Mouse (Mus musculus) c-Kit-positive CD71-positive TER-119-positive erythroid progenitor cells, embryonic 14.5 days (primary cell): ENCODE measurements around the gene Foxn2.
"Not testable (repeated sequence)": the region's sequence is repeated elsewhere in the genome, so short reads cannot be mapped to it uniquely, and the experiment has no call there.

ENCODE experiments used
- DNase-seq: peaks from one replicate; pipeline ENCODE4 v3.0.0-alpha.2; 2013; ENCODE audit warnings: low spot score

The Foxn2 gene

DNA sequence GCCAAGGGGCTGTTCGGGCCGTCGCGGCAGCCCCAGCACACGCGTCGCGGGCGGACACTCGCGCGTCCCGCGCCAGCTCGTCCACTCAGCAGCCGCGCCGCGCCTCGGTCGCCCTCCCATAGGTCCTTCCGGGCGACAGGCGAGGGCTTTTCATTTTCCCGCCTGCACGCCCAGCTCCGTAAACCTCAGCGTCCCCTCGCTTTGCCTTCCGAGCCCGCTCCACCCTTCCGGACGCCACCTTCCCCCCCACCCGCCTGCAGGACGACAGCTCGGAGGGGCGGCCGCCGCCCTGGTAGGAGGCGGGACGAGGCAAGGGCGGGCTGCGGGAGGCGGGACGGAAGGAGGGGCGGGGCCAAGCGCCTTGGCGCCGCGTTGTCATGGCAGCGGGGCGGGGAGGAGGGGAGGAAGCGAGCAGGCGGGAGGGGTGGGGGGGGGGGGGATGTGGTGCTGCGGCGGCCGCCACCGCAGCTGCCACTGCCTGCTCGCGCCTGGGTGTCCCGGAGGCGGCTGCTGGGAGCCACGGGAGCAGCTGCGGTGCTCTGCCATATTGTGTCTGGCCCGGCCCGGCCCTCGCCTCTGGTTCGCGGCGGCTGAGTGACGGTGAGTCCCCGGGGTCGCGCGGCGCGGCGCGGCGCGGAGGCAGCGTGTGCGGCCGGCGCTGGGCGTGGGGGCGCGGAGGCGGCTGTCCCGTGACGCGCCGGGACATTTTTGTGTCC is at the start of gene Foxn2:
Foxn2 (plus strand) TSS at position 427 of the 716 bp plus-strand sequence.
- DNase-seq, result peak; percentile 94

DNA sequence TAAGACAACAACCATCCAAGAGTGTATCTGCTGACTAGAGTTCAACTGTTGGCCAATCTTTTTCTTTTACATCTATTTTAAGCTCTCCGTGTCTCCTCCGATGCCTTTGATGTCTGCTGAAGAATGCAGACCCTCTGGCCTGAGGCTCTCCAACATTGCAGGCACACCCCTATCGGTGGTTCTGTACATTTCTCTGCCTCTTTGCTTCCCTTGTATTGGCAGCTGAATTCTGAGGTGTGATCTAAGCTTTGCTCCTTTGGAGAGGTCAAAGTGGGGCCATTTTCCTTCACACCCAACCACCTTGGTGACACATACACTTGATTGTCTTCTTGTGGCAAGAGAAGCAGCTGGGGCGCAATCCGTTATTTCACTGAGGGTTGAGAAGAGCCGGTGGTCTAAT is 43.0 kb upstream of the Foxn2 start:
- no peak for DNase-seq

- no peak for DNase-seq
Measured at GRCm38 (mm10) chr17:88398090-88398489, 42.4 kb upstream of the Foxn2 start.

- no peak for DNase-seq
Measured at GRCm38 (mm10) chr17:88398854-88399253, 41.7 kb upstream of the Foxn2 start.

GRCm38 (mm10) chr17:88400122-88400521 is 40.4 kb upstream of the Foxn2 start:
- DNase-seq, result no peak

- DNase-seq, result no peak
Measured at GRCm38 (mm10) chr17:88400702-88401475, 39.6 kb upstream of the Foxn2 start.

GRCm38 (mm10) chr17:88403269-88403668 is 37.2 kb upstream of the Foxn2 start:
- DNase-seq, result no peak

GRCm38 (mm10) chr17:88404471-88404870 is 36.0 kb upstream of the Foxn2 start:
- DNase-seq, result no peak

DNA sequence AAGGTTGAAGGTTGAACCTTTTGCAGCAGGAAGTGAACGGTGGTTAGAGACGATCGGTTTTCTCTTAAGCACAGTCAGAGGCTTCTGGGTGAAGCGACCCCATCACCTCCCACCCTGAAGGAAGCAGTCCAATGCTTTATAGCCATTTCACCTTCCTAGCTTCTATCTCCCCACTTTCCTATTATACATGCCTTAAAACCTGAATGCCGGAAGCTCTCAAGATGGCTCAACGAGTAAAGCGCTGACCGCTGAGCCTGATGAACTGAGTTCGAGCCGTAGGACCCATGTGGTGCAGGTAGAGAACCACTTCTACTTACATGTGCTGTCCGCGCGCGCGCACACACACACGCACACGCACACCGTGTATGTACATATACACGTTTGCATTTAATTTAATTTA is 35.4 kb upstream of the Foxn2 start:
- no peak for DNase-seq

GRCm38 (mm10) chr17:88409706-88410105 is 30.8 kb upstream of the Foxn2 start:
- no peak for DNase-seq

- no peak for DNase-seq
Measured at GRCm38 (mm10) chr17:88413155-88413836, 27.2 kb upstream of the Foxn2 start.

DNA sequence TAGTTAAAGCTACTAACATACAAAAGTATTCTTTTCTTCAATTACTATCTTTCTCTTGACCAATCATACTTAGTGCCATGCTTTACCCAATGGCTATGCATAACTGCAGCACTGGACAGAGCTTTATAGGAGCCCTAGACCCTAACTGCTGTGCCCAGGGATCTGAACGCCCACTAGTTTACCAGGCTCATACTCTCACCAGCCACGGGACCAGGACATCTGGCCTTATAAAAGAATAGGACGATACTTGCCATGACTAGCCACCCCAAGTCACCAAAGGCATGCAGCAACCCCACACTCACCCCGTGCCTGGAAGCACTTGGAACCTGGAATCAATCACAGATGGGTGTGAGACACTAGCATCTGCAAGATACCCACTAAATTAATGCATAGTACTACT is 20.1 kb upstream of the Foxn2 start:
- no peak for DNase-seq

DNA sequence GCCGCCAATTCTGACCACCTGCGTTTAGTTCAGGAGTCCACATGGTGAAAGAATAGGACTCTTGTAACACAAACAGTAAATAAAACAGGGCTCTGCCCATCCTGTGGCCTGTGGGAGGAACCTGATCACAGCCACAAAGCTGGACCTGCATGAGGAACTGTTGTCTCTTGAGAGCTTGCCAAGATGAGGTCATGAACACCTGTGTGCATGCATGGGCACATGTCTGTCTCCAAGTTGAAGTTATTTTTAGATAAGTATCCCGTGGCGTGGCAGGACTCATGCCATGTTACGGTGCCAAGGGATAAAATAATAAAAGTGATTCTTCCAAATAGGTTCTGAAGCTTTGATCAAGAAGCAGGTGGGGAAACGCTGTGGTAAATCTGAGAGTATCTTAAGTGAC is 19.3 kb upstream of the Foxn2 start:
- DNase-seq, result no peak

- peak; percentile 79 for DNase-seq
Measured at GRCm38 (mm10) chr17:88430719-88431118, 9.8 kb upstream of the Foxn2 start.

GRCm38 (mm10) chr17:88431486-88431885 is 9.0 kb upstream of the Foxn2 start:
- DNase-seq, result no peak

- no peak for DNase-seq
Measured at GRCm38 (mm10) chr17:88431987-88432386, 8.5 kb upstream of the Foxn2 start.

DNA sequence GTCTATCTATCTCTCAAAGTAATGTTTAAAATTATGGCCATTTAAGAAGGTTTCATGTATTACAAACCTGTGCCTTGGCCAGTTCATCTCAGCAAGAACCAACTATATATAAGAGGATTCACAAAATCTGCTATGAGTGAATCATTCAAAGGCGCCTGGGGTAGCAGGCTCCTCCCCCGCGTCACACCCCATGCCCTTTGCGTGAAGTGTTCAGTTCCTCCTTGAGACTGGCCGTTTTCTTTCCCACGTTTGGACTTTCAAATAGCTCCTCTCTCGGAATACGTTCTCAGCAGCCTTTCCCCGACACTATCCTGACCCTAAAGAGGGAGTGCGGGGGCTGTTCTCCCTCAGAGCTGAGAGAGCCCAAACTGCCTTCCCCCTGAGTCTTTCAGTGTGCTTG is 5.2 kb upstream of the Foxn2 start:
- DNase-seq, result no peak

- DNase-seq, result no peak
Measured at GRCm38 (mm10) chr17:88436284-88436683, 4.2 kb upstream of the Foxn2 start.

DNA sequence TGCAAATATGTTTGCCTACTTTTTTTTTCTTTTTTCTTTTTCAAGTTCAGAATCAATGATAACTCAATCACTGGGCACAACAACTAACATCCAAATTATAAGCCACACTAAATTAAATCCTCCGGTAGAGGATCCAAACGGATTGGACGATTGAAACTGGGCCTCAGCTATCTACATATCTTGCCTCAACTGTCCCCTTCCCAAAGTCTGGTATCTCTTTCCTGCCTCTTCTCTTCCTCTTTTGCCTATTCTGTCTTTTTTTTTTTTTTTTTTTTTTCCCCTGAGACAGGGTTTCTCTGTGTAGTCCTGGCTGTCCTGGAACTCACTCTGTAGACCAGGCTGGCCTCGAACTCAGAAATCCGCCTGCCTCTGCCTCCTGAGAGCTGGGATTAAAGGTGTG is 3.8 kb upstream of the Foxn2 start:
- not testable (repeated sequence) for DNase-seq

DNA sequence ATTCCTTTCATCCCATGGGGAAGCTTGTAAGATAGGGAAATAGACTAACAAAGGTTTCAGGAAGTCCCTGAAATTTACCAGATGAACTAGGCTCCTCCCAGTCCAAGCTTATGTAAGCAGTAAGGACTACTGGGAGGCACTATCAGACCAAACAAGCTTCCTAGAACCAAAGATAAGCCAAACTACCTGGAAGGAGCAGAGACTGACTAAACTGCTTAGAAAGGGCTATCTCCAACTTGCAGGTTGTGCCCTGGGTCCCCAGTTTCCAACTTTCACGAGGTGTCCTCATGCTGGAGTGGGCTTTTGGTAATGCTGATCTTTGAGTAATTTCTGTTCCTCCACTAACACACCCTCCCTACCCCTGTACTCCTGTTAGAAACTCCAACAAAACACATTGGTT is 3.1 kb upstream of the Foxn2 start:
- peak; percentile 66 for DNase-seq

- no peak for DNase-seq
Measured at GRCm38 (mm10) chr17:88439536-88440050, 918 bp upstream of the Foxn2 start.

DNA sequence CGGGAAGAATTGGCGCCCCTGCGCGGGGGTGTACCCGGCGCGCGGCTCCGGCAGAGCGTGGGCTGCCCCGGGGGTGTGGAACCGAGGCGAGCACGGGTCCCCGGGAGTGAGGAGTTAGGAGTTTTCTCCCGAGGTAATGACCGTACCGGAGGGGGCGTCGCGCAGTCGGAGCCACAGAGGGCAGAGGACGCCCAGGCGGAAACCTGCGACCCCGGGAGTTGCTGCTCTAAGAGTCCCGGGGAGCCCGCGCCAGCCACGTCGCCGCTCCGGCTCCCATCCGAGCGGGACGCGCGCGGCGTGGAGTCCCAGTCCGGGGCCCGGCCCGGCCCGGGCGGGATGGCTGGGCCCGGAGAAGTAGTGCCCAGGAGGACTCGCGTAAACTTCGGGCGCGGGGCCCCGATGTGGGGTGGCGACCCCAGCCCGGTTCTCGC is 505 bp downstream of the Foxn2 start:
- no peak for DNase-seq
